Mouse (Mus musculus): Measurements from ENCODE around the gene Prr29. TPM values are rescaled to one million over a fixed set of nuclear protein-coding genes. Genes with fewer than 3 reads are reported as not detected.
"Not testable (repeated sequence)": the region's sequence is repeated elsewhere in the genome, so short reads cannot be mapped to it uniquely, and the experiment has no call there.

The Prr29 gene
- polyA plus RNA-seq, 1 experiment from 2014 or later: not detected

DNA sequence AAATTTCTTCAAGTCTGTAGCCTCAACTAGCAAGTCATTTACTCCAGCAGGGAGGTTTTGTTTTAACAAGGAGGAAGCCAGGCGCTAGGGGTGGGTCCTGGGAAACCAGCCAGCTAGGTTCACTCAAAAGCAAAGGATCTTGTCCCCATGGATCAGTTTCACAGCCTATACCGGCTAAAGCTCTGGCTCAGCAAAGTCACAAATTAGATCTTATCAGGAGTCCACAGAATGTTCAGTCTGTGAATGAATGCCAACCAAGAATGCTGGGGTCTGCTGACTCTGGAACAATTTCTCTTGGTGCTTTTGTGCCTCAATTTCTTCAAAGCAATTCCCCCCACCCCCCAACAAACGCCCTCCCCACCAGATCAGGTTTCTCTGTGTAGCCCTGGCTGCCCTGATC is 24.3 kb downstream of the Prr29 start:
- Histone ChIP-seq H3K9ac (no peak overlapping the region), H3K27me3 (no peaks in the 10 kb centered on the region), H3K27ac (replicated peaks) (no peak overlapping the region), H3K36me3 (0 out of 2 replicates have a peak, but pooled peaks cover 5% of the 10 kb centered on the region), H3K4me3 (no peak overlapping the region), H3K9me3 (no peaks in the 10 kb centered on the region), H3K4me1 (replicated peaks) (no peaks in the 10 kb centered on the region), H3K4me2 (no peak overlapping the region)
- WGBS: 51% methylated on average over 3 of the region's 3 CpGs
- ATAC-seq (ENCODE audit: low read depth): no peak

DNA sequence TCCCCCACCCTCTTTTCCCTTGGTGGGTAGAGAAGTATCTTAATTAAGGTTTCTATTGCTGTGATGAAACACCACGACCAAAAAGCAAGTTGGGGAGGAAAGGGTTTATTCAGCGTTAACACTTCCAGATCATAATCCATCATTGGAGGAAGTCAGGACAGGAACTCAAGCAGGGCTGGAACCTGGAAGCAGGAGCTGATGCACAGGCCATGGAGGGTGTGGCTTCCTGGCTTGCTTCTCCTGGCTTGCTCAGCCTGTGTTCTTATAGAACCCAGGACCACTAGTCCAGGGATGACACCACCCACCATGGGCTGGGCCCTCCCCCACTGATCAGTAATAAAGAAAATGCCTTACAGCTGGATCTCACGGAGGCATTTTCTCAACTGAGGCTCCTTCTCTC is 25.5 kb downstream of the Prr29 start:
- Histone ChIP-seq H3K4me1 (replicated peaks) (no peaks in the 10 kb centered on the region), H3K27me3 (no peaks in the 10 kb centered on the region), H3K27ac (replicated peaks) (no peak overlapping the region), H3K4me2 (no peak overlapping the region), H3K9ac (no peak overlapping the region), H3K9me3 (no peaks in the 10 kb centered on the region), H3K4me3 (no peak overlapping the region), H3K36me3 (peaks cover 8% of the 10 kb centered on the region; the same call in 1 of the 2 replicates)
- no peak for ATAC-seq (ENCODE audit: low read depth)
- 72% methylated on average over 3 of the region's 3 CpGs for WGBS

DNA sequence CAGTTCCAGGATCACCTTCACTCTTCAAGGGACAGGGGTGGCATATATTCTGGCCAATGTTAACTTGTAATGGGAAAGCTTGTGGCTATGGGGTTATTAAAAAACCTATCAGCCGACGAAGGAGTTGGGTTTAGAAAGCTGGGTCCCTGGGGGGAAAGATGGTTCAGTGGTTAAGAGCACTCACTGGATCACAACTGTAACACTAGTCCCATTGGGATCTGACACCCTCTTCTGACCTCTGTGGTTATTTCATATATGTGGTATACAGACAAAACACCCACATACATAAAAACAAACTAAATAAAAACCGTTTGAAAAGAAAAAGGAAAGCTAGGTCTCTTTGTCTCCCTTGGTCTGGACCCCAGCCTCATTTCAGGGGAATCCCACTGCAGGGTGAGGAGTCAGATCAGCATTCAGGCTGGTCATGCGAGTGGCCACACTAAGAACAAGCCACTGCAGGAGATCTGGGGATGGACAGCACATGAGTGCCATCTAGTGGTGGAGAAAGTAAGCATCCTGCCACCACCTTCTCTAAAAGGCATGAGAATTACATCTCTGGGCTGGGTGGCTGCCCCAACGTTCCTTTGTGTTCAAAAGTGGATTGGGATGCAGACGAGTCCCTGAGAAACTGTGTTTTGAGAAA is 26.4 kb downstream of the Prr29 start:
- ATAC-seq (ENCODE audit: low read depth): peak; percentile 67; the same call in 1 of the 2 replicates
- Histone ChIP-seq H3K4me2 (no peak overlapping the region), H3K36me3 (peaks cover 11% of the 10 kb centered on the region; the same call in 1 of the 2 replicates), H3K9me3 (no peaks in the 10 kb centered on the region), H3K4me1 (replicated peaks) (no peaks in the 10 kb centered on the region), H3K4me3 (no peak overlapping the region), H3K27me3 (no peaks in the 10 kb centered on the region), H3K27ac (replicated peaks) (no peak overlapping the region), H3K9ac (no peak overlapping the region)
- 34% methylated on average over 6 of the region's 6 CpGs for WGBS

DNA sequence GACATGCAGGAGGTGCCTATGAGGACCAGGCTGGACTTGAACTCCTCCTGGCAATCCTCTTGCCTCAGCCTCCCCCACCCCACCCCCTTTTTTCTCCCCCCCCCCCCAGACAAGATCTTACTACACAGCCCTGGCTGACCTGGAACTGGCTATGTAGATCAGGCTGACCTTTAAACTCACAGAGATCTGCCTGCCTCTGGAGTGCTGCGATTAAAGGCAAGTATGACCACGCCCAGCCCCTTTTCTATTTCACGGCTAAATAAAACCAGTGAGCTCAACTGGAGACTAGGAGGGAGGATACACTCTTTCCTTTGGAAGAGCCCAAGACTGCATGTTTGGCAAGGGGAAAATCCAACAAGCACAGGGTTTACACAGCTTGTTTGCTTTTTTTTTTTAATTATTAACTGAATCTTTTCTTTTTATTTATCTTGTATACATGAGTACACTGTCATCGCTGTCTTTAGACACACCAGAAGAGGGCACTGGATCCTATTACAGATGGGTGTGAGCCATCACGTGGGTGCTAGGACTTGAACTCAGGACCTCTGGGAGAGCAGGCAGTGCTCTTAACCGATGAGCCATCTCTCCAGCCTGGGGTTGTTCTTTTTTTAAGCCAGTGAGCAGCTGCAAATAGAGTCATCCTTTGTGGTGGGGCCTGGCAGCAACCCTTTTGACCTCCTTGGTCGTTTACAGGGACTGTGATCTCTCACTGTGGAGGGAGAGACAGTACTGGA is 27.5 kb downstream of the Prr29 start:
- H3K9ac ChIP-seq: no peak overlapping the region
- WGBS: 67% methylated on average over 7 of the region's 7 CpGs

DNA sequence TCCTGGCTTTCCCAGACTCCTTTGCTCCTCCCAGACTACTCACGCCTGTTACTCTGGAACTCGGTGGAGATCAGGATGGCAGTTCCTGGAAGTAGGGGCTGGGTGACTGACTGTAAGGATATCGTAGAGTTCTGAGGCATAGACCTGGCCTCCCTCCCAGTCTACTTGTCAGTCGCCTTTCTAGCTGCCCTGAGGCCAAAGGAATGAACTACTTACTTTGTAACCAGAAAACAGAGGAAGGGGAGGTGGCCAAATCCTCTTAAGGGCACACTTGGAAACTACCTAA is 28.0 kb downstream of the Prr29 start:
- Histone ChIP-seq H3K4me1 (replicated peaks) (no peaks in the 10 kb centered on the region), H3K9ac (no peak overlapping the region), H3K27ac (replicated peaks) (no peak overlapping the region), H3K9me3 (no peaks in the 10 kb centered on the region), H3K4me3 (no peak overlapping the region), H3K36me3 (peaks cover 21% of the 10 kb centered on the region), H3K4me2 (no peak overlapping the region), H3K27me3 (no peaks in the 10 kb centered on the region)
- 70% methylated on average over 4 of the region's 4 CpGs for WGBS
- no peak for ATAC-seq (ENCODE audit: low read depth)

More for the DNA sequence above, 27.5 kb downstream of the Prr29 start:
- no peak for ATAC-seq (ENCODE audit: low read depth)
- Histone ChIP-seq H3K4me1 (replicated peaks) (no peaks in the 10 kb centered on the region), H3K4me3 (no peak overlapping the region), H3K9me3 (no peaks in the 10 kb centered on the region), H3K27ac (replicated peaks) (no peak overlapping the region), H3K27me3 (no peaks in the 10 kb centered on the region), H3K4me2 (no peak overlapping the region), H3K36me3 (peaks cover 16% of the 10 kb centered on the region)

DNA sequence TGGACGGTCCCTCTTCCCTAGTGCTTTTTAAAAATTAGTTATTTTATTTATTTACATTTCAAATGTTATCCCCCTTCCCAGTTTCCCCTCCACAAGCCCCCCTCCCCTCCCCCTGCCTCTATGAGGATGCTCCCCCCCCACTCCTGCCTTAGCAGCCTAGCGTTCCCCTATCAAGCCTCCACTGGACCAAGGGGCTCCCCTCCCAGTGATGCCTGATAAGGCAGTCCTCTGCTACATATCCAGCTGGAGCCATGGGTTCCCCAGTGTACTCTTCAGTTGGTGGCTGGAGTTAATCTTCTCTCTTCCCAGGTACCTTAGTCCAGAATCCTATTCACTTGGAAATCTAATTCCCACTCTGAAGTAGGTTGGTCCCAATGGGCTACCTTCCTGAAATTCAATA is 28.8 kb downstream of the Prr29 start:
- peaks cover 28% of the 10 kb centered on the region for H3K36me3 ChIP-seq
- H3K27me3 ChIP-seq; H3K4me2 ChIP-seq; H3K27ac ChIP-seq (replicated peaks); H3K4me3 ChIP-seq; H3K9ac ChIP-seq; H3K4me1 ChIP-seq (replicated peaks); H3K9me3 ChIP-seq; ATAC-seq (ENCODE audit: low read depth): not testable (repeated sequence)
- 87% methylated on average over 2 of the region's 2 CpGs for WGBS

DNA sequence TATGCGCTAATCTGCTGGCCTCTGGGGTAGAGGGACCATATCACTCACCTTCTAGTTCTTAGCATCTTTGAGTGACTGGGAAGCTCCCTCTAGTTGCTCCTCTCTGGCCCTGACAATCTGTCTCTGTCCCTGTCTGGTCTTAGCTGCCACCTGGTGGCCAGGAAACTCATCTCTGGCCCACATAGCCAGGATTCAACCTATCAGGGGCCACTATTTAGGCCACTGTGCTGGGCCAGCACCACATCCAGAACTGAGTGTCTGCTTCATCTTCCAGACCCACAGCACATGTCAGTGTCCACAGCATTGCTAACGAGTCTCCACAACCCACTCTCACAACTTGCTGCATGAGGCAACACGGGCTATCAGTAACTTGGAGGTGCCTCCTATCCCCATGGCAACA is 32.4 kb downstream of the Prr29 start:
- Histone ChIP-seq H3K4me1 (replicated peaks) (no peaks in the 10 kb centered on the region), H3K27ac (replicated peaks) (no peak overlapping the region)
- no peak for ATAC-seq (ENCODE audit: low read depth)

DNA sequence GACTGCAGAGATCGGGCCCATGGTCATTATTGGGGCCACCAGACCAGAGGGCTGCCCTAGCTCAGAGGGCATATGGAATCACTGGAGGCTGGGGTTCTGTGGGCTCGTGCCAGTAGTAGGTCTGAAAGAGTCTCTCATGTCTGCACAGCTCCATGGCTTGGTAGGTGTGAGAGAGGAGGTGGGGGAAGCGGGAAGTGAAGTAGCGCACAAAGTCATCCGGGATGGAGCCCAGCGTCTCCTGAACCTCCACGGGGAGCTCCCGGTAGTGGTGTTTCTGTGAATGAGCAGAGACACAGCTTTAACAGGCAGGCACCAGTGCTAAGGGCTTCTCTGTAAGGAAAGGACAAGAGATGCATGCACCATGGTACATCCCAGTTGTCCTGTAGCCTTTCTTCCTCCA is 33.2 kb downstream of the Prr29 start:
- H3K27me3 ChIP-seq: no peaks in the 10 kb centered on the region
- WGBS: 92% methylated on average over 8 of the region's 8 CpGs
- peaks cover 65% of the 10 kb centered on the region for H3K36me3 ChIP-seq
- no peak overlapping the region for H3K4me3 ChIP-seq
- no peak overlapping the region for H3K9ac ChIP-seq
- no peak for ATAC-seq (ENCODE audit: low read depth)
- no peak overlapping the region for H3K27ac ChIP-seq (replicated peaks)
- H3K9me3 ChIP-seq: no peaks in the 10 kb centered on the region
- H3K4me2 ChIP-seq: no peak overlapping the region
- no peaks in the 10 kb centered on the region for H3K4me1 ChIP-seq (replicated peaks)

More for the DNA sequence above, 32.4 kb downstream of the Prr29 start:
- 91% methylated on average over 3 of the region's 3 CpGs for WGBS
- Histone ChIP-seq H3K9me3 (no peaks in the 10 kb centered on the region), H3K36me3 (peaks cover 57% of the 10 kb centered on the region), H3K9ac (no peak overlapping the region), H3K4me2 (no peak overlapping the region), H3K27me3 (no peaks in the 10 kb centered on the region), H3K4me3 (no peak overlapping the region)

DNA sequence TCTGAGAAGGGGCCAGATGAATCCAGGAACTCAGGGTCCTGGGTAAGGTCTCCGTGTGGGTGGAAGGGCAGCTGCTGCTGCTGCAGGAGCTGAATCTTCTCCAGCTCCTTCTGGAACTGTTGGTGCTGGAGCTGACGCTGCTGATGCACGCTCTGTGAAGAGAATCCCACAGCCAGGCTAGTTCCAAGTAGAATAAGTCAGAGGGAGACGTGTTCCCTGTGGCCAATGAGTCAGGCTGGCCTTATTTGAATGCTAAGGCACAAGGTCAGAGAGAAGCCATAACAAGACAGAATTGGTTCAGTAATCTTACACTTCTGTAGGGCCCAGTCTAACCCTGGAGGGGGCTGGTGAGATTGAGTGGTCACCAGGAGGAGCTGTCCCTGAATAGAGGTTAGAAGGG is 44.7 kb downstream of the Prr29 start:
- no peak for ATAC-seq (ENCODE audit: low read depth)
- peaks cover 75% of the 10 kb centered on the region for H3K36me3 ChIP-seq
- WGBS: 76% methylated on average over 4 of the region's 4 CpGs
- H3K27me3 ChIP-seq: no peaks in the 10 kb centered on the region
- H3K4me1 ChIP-seq (replicated peaks): no peaks in the 10 kb centered on the region
- H3K9me3 ChIP-seq: no peaks in the 10 kb centered on the region
- no peak overlapping the region for H3K9ac ChIP-seq
- no peak overlapping the region for H3K4me2 ChIP-seq
- no peak overlapping the region for H3K27ac ChIP-seq (replicated peaks)
- H3K4me3 ChIP-seq: no peak overlapping the region

DNA sequence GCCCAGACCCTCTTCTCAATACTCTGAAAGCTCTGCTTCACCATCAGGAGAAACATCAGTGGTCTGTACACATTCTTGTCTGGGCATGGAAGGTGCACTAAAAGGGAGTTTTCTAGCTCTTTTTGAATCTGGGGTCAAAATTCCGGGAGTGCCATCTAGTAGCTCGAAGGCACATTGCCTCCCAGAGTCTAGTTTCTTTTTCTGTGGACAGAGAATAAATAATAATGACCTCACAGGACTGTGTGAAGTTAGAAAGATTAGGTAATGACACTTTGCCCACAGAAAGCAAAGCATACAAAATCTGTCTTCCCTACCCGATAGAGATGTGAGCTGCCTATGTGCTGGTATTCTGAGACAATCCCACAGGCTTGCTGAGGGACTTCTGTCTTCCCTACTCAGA is 45.2 kb downstream of the Prr29 start:
- no peaks in the 10 kb centered on the region for H3K4me1 ChIP-seq (replicated peaks)
- H3K9me3 ChIP-seq: no peaks in the 10 kb centered on the region
- no peak for ATAC-seq (ENCODE audit: low read depth)
- 93% methylated on average over 3 of the region's 3 CpGs for WGBS
- H3K4me3 ChIP-seq: no peak overlapping the region
- no peak overlapping the region for H3K27ac ChIP-seq (replicated peaks)
- peaks cover 72% of the 10 kb centered on the region for H3K36me3 ChIP-seq
- H3K4me2 ChIP-seq: no peak overlapping the region
- H3K27me3 ChIP-seq: no peaks in the 10 kb centered on the region
- no peak overlapping the region for H3K9ac ChIP-seq

DNA sequence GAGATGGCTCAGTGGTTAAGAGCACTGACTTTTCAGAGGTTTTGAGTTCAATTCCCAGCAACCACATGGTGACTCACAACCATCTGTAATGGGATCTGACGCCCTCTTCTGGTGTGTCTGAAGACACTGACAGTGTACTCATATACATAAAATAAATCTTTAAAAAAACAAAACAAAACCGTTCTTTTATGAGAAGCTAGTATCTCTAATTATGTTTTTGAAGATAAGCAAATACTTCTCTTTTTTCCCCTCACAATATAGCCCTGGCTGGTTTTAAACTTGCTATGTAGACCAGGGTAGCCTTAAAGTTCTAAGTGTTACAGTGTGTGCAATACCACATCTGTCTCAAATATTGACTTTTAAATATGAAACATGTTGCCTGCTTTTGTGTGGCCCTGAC is 45.9 kb downstream of the Prr29 start:
- Histone ChIP-seq H3K4me1 (replicated peaks) (no peaks in the 10 kb centered on the region), H3K9ac (no peak overlapping the region), H3K9me3 (no peaks in the 10 kb centered on the region), H3K4me2 (no peak overlapping the region), H3K4me3 (no peak overlapping the region), H3K27ac (replicated peaks) (no peak overlapping the region), H3K27me3 (no peaks in the 10 kb centered on the region), H3K36me3 (peaks cover 66% of the 10 kb centered on the region)
- WGBS: 89% methylated on average over 2 of the region's 2 CpGs
- no peak for ATAC-seq (ENCODE audit: low read depth)

DNA sequence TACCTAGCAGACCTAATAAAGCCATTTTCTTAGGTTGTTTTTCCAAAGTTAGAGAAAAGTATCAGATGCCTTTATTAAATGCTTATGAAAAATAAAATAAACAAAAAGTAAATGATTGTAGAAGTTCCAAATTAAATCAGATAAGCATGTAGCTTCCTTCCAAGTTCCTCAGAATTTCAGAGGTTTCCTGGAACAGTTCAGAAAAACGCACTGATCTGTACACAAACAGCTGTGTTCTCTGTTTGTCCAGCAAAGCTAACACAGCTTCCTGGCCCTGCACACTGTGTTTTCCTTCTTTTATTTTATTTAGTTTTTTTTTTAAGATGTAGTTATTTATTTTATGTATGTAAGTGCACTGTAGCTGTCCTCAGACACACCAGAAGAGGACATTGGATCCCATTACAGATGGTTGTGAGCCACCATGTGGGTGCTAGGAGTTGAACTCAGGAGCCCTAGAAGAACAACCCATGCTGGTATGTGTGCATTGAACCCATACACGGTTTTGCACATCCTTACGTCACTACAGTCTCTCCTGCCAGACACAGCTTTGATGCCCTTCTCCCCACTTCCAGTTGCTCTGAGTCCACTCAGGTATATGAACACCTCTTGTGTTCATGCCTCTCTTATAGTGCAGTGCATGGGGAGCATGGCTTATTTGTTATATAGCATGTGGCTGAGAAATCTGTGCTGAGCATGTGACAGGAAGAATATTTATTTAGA is 47.5 kb downstream of the Prr29 start:
- Histone ChIP-seq H3K9ac (no peak overlapping the region), H3K9me3 (no peaks in the 10 kb centered on the region), H3K4me2 (no peak overlapping the region), H3K4me1 (replicated peaks) (no peaks in the 10 kb centered on the region), H3K36me3 (peaks cover 51% of the 10 kb centered on the region), H3K27ac (replicated peaks) (no peak overlapping the region), H3K4me3 (no peak overlapping the region), H3K27me3 (no peaks in the 10 kb centered on the region)
- no peak for ATAC-seq (ENCODE audit: low read depth)
- WGBS: 89% methylated on average over 3 of the region's 3 CpGs
